Mouse (Mus musculus) bone marrow, adult 2 months (tissue): ENCODE measurements at regions not wholly inside any gene's neighbourhood (a gene's known extent, or its start where the extent isn't known, plus 50 kb on each side); places are given as distances from the start of the nearest gene placed in this dataset.

Source experiments
- CTCF ChIP-seq: fragments of 200-500 bp; IDR thresholded peaks from 2 replicates; pipeline ENCODE4 v1.5.1; 2011; ENCODE audit warnings: low read length, control low read depth; ENCODE audit not compliant: control insufficient read depth, insufficient read depth
- POLR2A ChIP-seq: fragments of 200-500 bp; IDR thresholded peaks from 2 replicates; pipeline ENCODE4 v1.6.1; 2011; ENCODE audit warnings: low read depth, mild to moderate bottlenecking, control low read depth, low read length, borderline replicate concordance; ENCODE audit not compliant: control insufficient read depth

DNA sequence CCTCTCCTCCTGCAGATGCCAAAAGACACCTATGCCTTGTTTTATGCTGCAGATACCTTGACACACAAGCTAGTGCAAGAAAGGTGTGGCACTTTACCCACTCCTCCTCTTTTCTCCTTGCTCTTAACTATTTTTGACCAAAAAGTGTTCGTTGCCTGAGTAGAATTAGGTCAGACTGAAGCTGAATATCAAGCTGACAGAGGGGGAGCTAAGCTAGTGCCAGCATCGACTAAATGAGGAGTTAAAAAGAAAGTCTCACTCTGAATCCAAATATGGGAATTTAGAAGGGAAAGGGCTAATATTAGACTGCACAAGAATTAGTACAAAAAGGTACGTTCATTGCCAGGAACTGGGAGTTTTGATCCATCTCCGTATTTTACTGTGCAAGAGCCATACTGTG lies 241.2 kb downstream of the Cog6 start:
- TF ChIP-seq CTCF (no peak), POLR2A (no peak)
